Mouse (Mus musculus) bone marrow macrophage, adult 2 months (primary cell): ENCODE results near the gene Plagl2.

Experiments used
- CTCF ChIP-seq: IDR thresholded peaks from 2 replicates; pipeline ENCODE4 v1.5.1; 2012; ENCODE audit warnings: low read depth, mild to moderate bottlenecking, low read length, moderate library complexity
- POLR2A ChIP-seq: IDR thresholded peaks from 2 replicates; pipeline ENCODE4 v1.6.1; 2012; ENCODE audit warnings: mild to moderate bottlenecking, low read depth, low read length, borderline replicate concordance

GRCm38 (mm10) chr2:153218516-153218915 is 22.7 kb downstream of the Plagl2 start:
- TF ChIP-seq CTCF: no peak
- TF ChIP-seq POLR2A: no peak
